Mouse (Mus musculus): ENCODE results near the gene Csnk1g2.
A peak's percentile ranks its signal among the peaks of the same experiment; 100 is the strongest.
"Not testable (repeated sequence)": the region's sequence is repeated elsewhere in the genome, so short reads cannot be mapped to it uniquely, and the experiment has no call there.

Gene Csnk1g2

DNA sequence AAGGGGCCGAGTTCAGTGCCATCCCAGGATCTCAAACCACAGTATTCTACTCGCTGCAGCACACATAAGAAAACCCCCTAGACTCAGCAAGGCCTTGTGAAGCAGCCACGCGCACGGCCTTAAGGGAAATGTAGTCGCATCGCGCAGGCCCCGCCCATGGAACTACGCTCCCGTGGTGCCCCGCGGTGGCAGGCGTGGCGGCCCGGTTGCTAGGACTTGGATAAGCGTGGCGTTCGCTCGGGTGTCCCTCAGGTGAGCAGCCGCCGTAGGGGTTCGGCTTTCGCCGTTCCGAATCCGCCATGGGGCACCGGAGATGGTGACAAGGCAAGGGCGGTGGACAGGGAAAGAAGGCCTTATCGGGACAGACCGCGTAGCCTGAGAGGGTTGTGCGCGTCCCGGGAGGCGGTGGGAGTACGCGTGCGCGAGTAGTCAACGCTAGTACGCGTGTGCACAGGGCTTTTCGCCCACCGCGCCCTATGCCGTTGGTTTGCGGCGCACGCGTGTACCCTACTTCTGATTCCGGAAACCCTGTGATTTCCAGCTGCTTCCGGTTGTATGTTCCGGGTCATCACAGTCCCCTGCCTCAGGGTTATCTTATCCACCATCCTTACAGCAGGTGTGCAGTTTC lies 19.8 kb upstream of the Csnk1g2 start, which contains the start of the genes Scamp4 and Adat3:
Gene Scamp4 (plus strand): TSS at position 175 of the 628 bp plus-strand sequence.
Gene Adat3 (plus strand): TSS at position 183 of the 628 bp plus-strand sequence.
- peak; percentile 97 to 98 for DNase-seq

GRCm38 (mm10) chr10:80603364-80603763 lies 19.3 kb upstream of the Csnk1g2 start:
- DNase-seq: no peak

DNA sequence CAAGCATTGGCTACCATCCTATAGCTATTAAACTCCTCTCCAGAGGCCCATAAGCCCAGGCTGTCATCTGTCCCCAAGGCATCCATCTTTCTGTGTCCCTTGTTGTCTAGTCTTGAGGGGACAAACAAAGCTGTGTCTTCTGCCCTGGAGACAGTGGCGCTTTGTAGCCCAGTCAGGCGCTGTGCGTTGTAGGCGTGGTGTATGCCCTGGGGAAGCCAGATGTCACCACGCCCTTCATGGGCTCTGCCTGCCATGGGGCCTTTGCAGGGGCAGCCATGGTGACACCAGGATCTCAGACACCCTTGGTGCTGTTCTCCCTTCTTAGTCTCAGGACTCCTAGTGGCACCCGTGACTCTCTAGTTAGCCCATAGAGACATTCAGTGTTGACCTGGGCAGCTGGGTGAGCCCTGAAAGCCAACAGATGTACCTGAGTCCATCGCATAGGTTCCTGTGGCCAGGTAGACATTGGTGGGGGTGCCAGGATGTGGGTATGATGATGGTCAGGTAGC lies 18.6 kb upstream of the Csnk1g2 start:
- DNase-seq: peak; percentile 75 to 76

DNA sequence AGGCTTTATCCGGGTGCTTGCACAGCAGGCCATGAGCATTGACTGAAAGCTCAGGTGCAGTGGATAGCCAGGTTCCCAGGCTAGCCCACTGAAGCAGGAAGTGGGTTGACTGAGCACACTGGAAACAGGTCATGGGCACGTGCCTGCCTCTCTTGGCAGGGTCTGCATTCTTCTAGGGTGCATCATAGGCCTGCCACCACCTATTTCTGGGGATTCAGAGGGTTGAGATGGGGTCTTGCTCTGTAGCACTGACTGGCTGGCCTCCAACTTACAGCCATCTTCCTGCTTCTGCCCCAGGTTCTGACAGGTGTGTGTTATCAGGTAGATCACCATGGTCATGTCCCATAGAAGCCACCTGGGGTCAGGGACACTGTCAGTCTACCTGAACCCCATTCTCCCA lies 17.6 kb upstream of the Csnk1g2 start:
- DNase-seq: no peak

GRCm38 (mm10) chr10:80605721-80606120 lies 16.9 kb upstream of the Csnk1g2 start, which contains the start of gene Gm49322:
Gm49322 (plus strand) TSS chr10:80606021.
- not testable (repeated sequence) for DNase-seq

- DNase-seq: no peak
Observed at GRCm38 (mm10) chr10:80606306-80606705, 16.3 kb upstream of the Csnk1g2 start.

DNA sequence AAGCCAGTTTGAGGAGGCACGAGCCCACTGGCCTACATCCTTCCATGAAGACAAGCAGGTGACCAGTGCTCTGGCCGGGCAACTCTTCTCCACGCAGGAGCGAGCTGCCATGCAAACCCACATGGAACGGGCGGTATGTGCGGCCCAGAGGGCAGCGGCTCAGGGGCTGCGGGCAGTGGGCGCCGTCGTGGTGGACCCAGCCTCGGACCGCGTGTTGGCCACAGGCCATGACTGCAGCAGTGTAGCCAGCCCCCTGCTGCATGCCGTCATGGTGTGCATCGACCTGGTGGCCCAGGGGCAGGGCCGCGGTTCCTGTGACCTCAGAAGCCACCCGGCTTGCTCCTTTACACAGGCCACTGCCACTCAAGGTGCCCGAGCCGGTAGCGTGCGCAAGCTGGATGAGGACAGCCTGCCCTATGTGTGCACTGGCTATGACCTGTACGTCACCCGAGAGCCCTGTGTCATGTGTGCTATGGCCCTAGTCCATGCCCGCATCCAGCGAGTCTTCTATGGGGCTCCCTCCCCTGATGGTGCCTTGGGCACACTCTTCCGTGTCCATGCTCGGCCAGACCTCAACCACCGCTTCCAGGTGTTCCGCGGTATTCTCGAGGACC lies 15.8 kb upstream of the Csnk1g2 start:
- no peak for DNase-seq

GRCm38 (mm10) chr10:80608435-80608834 lies 14.2 kb upstream of the Csnk1g2 start:
- no peak for DNase-seq

DNA sequence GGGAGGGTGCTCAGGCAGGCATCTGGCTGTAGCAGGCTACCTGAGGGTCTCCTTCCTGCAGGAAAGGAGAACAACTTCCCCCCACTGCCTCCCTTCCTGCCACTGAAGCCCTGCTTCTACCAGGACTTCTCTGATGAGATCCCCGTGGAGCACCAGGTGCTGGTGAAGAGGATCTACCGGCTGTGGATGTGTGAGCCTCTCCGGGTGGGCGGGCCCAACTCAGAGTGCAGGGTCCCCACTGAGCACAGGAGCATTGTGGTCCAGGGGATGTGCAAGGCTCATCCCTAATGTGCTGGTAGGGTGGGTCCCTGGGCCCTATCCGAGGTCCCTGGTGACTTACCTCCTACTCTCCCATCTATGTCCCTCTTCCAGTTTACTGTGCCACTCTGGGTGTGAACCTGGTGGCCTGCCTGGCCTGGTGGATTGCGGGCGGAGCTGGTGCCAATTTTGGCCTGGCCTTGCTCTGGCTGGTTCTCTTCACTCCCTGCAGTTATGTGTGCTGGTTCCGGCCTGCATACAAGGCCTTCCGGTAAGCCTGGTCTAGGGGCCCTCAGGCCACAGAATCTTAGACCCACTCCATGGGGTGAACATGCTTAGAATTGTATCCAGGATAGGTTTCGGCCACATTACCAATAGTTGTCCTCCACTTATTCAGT lies 13.2 kb upstream of the Csnk1g2 start:
- no peak for DNase-seq

DNA sequence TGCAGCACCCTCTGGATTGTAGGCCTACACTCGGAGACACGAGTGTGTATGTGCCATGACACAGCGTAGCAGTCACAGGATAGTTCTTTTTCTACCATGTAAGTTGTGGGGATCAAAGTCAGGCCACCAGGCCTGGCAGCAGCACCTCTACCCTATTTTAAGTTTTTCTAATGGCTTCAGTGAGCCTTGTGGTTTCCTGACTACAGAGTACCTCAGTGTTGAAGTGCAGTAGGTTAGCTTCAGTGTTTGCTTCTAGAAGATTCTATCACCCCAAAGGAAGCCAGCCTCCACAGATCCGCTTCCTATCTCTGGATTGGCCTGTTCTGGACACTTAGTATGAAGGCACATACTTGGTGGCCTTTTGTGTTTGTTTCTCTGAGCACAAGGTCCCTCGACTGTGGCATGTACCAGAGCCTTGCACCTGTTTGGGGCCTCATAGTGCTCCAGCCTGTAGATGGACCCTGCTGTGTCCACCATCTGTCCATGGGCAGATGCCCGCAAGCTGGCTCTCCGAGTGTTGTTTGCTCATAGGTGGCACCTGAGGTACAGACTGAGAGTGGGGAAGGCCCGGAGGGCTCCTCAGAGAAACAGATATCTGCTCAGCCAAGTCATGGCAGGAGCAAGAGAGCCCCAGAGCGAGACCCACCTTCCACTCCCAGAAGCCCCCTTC lies 12.4 kb upstream of the Csnk1g2 start:
- no peak for DNase-seq

DNA sequence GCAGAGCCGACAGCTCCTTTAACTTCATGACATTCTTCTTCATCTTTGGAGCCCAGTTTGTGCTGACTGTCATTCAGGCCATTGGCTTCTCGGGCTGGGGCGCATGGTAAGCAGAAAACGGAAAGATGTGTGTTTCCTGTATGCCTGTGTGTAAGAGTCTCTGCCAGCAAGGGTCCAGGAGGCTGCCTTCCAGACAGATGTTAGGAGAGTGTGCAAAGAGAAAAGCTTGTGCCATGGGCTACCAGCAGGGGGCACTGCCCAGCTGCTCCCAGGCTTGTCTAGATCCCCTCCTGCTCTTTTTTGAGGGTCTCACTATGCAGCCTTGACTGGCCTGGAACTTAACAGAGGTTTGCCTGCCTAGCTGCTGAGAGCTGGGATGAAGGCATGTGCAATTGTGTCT lies 11.6 kb upstream of the Csnk1g2 start:
- peak; percentile 78 for DNase-seq

GRCm38 (mm10) chr10:80611905-80612304 lies 10.7 kb upstream of the Csnk1g2 start:
- DNase-seq: peak in 1 of 2 experiments; percentile 31

- no peak for DNase-seq
Observed at GRCm38 (mm10) chr10:80613821-80614220, 8.8 kb upstream of the Csnk1g2 start.

- no peak for DNase-seq
Observed at GRCm38 (mm10) chr10:80614351-80614750, 8.3 kb upstream of the Csnk1g2 start.

GRCm38 (mm10) chr10:80618181-80618580 lies 4.5 kb upstream of the Csnk1g2 start:
- DNase-seq: peak; percentile 67 to 68

GRCm38 (mm10) chr10:80619465-80620244 lies 3.0 kb upstream of the Csnk1g2 start:
- DNase-seq: no peak

- no peak for DNase-seq
Observed at GRCm38 (mm10) chr10:80620365-80620764, 2.3 kb upstream of the Csnk1g2 start.

GRCm38 (mm10) chr10:80620796-80621689 lies 1.6 kb upstream of the Csnk1g2 start:
- DNase-seq: peak; percentile 45 to 48

DNA sequence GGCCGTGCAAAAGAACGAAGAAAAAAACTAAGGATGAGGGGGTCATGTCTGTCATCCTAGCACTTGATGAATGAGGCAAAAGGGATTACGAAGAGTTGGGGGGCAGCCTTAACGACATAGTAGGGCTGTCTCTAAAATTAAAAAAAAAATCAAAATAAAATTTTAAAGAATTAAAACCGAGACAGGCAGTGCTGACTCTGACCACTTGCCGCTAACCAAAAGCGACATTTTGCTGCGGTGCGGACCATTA lies 1.0 kb upstream of the Csnk1g2 start:
- no peak for DNase-seq

DNA sequence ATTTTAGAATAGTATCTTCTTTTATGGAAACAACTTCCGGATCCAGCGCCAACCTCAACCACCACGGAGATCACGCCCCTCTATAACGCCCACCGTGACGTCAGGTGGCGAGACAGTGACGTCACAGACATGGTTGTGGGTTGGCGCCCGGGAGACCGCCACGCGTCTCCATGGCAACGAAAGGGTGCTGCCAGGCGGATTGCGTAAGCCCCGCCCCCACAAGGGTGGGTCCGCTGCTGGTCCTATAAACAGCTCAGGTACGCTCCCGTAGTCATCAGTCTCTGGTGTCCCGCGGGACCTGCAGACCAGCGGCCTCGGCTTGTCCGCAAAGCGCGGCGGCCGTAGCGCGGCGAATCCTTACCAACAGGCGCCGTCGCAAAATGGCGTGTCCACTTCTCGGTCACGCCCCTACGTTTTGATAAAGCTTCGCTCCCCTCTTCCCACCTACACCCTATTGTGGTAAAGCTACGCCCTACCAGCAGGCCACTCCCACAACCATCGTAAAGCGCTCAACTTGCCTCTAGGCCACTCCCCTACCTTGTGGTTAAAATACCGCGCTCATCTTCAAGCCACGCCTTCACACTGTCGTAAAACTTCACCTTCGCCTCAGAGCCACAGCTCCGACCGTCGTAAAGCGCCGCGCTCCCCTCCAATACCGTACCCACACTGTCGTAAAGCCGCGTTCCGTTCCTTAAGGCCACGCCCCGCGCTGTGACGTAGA lies 538 bp upstream of the Csnk1g2 start:
- peak; percentile 100 for DNase-seq

Measured in B cell, adult 2 months (primary cell).